Mouse (Mus musculus) urinary bladder, postnatal 10 days (tissue): ENCODE data around the gene Cnih2.

ENCODE experiments used
- DNase-seq: peaks from one replicate; pipeline ENCODE4 v3.0.0; 2022; ENCODE audit warnings: low spot score

Gene Cnih2

DNA sequence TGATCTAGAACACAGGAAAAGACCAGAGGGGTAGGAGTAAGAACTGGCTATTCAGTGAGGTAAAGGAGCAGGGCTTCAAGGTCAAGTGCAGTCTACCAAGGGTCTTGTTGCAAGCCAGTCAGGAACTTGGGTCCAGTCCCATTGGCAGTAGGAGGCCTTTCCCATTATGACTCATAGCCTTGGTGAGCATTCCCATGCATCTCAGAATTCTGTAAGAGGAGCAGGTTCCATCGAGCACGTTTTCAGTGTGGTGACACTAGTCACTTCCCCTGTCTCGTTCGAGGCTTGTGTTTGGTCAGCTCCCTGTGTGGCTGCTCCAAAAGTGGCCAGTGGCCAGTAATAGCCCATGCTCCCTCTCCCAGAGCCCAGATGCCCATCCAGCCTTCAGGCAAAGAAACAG is 52.8 kb downstream of the Cnih2 start:
- DNase-seq: no peak
